Mouse (Mus musculus) right cerebral cortex, postnatal 4 days (tissue): Measurements from ENCODE around the gene Slc34a2.

Experiments
- DNase-seq: peaks from one replicate; pipeline ENCODE4 v3.0.0-alpha.2; 2022

The Slc34a2 gene

DNA sequence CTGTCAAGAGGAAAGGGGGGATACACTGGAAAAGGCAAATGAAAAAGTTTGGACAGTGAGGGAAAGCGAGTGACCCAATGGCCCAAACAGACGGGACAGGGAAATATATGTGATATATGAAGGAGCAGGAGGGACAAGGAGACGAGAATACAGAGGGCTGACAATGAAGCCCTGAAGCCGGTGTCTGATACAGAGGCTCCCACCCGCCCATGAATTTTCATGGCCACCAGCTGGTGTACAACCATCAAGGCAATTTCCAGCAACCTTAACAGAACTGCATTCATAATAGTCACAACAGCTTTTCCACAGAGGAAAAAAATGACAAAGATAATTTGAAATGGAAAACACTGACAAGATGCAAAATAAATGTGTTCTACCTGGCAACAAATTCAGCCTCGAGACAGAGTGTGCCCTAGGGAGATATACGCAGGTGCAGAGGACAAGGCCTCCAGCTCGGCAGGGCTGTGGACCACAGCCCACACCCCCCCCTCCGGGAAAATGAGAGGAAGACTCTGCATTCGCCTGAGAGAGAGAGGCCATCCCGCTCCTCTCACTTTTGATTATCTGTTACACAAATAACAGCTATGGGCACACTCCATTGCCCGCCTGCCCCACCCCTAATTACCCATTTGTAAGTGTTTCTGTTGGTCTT lies 76.9 kb downstream of the Slc34a2 start:
- DNase-seq = no peak

DNA sequence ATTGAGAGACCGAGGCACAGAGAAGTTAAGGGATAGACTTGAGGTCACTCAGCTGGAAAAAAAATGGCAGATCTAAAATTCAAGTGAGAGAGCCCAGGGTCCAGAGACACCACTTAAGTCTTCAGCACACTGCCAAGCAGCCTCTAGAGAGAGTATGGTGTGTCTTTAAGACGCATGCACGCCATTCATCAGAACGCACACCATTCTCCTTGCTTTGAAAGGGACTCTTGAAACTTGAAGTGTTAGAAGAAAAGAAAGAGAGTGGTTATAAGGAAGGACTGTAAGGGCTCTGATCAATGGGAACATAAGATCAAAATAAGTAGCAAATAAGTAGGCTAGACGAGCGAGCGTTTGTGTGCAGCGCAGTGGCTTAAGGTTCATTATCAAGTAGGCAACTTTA lies 80.3 kb downstream of the Slc34a2 start:
- no peak for DNase-seq

DNA sequence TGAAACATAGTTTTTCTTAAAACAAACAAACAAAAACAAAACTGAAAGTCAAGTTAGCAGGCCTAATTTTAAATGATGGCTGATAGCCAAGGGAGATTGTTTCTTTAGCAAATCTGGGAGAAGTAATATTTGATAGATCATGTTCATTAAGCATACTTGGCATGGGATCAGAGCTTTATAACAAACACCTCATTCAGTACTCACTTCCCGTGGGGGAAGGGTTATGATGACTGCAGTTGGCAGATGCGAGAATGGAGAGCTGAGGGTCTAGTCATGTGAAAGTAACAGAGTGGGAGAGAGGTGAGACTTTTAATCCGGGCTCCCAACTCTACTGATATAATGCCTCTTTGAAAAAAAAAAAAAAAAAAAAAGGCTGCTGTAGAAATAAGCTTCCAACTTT lies 81.8 kb downstream of the Slc34a2 start:
- DNase-seq = no peak
